Mouse (Mus musculus) CH12.LX (cell line): Measurements from ENCODE around the gene Arhgap31.

Experiments used
- EP300 ChIP-seq: IDR thresholded peaks from 2 replicates; pipeline ENCODE4 v1.6.1; 2011; ENCODE audit warnings: low read length, improper control_type of control experiment
- JUN ChIP-seq: IDR thresholded peaks from 2 replicates; pipeline ENCODE4 v1.6.1; 2011; ENCODE audit warnings: low read depth, mild to moderate bottlenecking, low read length, improper control_type of control experiment, moderate library complexity; ENCODE audit not compliant: insufficient read depth

GRCm38 (mm10) chr16:38705531-38706281 lies 7.4 kb downstream of the Arhgap31 start:
- no peak for TF ChIP-seq JUN
- no peak for TF ChIP-seq EP300
